Mouse (Mus musculus) B cell, adult 62 days (primary cell): ENCODE results near the gene Slxl1. TPM values are rescaled to one million over a fixed set of nuclear protein-coding genes. Genes with fewer than 3 reads are reported as not detected.

Experiments
- total RNA-seq: library from RNA; stranded (reverse); gene quantifications from 4 replicates; pipeline ENCODE4 v1.2.4, GENCODE M21; 2023

Gene Slxl1
- not detected in 4 replicates for total RNA-seq

DNA sequence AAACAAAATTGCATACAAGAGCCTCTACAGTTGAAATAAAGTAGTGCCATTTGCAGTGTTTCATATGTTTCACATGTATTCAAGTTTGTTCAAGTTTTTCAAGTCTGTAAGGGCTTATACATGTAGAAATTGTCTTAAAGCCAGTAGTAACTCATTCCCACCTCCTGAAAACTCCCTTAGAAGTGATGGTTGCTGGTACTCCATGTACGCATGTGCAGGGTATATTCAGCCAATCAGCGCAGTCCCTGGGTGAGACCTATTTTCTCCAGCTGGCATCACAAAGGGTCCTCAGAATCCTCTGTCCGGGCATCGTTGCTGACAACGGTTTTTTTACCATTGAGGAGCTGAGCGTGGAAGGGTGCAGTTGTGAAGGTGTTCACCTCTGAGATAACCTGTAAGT, at the start of gene Slxl1:
Gene Slxl1 (plus strand): TSS at position 301 of the 400 bp plus-strand sequence.

